Mouse (Mus musculus): Measurements from ENCODE around the gene Olfr166.

DNA sequence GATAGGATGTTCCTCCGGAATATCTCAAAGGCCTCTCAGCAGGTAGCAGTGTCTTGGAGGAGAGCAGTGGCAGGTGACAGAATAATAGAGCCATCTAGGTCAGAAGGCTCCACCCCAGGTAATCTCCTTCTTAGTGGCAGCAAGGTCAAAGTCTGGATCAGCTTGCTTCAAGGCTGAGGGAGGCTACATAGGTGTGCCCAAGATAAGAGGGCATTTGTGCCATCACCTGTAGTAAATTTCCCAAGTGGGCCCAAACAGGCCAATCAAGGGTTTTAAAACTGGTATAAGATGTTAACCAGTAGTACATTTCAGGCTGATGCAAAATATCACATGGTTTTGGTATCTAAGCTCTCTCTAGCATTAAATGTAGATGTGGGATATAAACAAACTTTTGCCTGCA lies 19.1 kb upstream of the Olfr166 start:
- TF ChIP-seq POLR2AphosphoS2 (IDR thresholded peaks at IDR 0.05; ENCODE audit: insufficient read length, low read depth) (no peak), TCF3 (IDR thresholded peaks at IDR 0.05; ENCODE audit: insufficient read length, low read depth) (no peak), POLR2A (IDR thresholded peaks at IDR 0.05; ENCODE audit: insufficient read length, low read depth) (no peak), MYOG (IDR thresholded peaks at IDR 0.05; ENCODE audit: control insufficient read depth in 1 of 3, insufficient read depth in 1 of 3, insufficient read length in 2 of 3, low read depth in 2 of 3) (no peak), TCF12 (IDR thresholded peaks at IDR 0.05; ENCODE audit: insufficient read depth, poor library complexity, severe bottlenecking) (no peak), E2F4 (IDR thresholded peaks at IDR 0.05; ENCODE audit: insufficient read depth) (no peak)
